Mouse (Mus musculus) embryonic facial prominence, embryonic 13.5 days (tissue): ENCODE data around the gene Arhgef15. TPM values are rescaled to one million over a fixed set of nuclear protein-coding genes. Genes with fewer than 3 reads are reported as not detected.

Experiments
- ATAC-seq: fragments of 200-750 bp; cut with Nextera tagmentation; 2 replicates; pipeline ENCODE4 v1.8.0; 2017; ENCODE audit warnings: low read depth; ENCODE audit not compliant: insufficient number of reproducible peaks, insufficient read depth, low FRiP score, low TSS enrichment
- H3K27ac ChIP-seq: fragments of 300-500 bp; sonication (generic); 2 replicates; pipeline ENCODE4 v1.5.1; 2015; ENCODE audit warnings: moderate library complexity, mild to moderate bottlenecking, inconsistent platforms
- H3K27me3 ChIP-seq: fragments of 300-500 bp; sonication (generic); 2 replicates; pipeline ENCODE4 v1.6.1; 2015; ENCODE audit warnings: mild to moderate bottlenecking, inconsistent platforms
- H3K36me3 ChIP-seq: fragments of 300-500 bp; sonication (generic); 2 replicates; pipeline ENCODE4 v1.6.1; 2015; ENCODE audit warnings: mild to moderate bottlenecking, inconsistent platforms
- H3K4me1 ChIP-seq: fragments of 300-500 bp; sonication (generic); 2 replicates; pipeline ENCODE4 v1.6.1; 2015; ENCODE audit warnings: inconsistent platforms
- H3K4me2 ChIP-seq: fragments of 300-500 bp; sonication (generic); 2 replicates; pipeline ENCODE4 v1.6.1; 2015; ENCODE audit warnings: moderate library complexity, mild to moderate bottlenecking, inconsistent platforms
- H3K4me3 ChIP-seq: fragments of 300-500 bp; sonication (generic); 2 replicates; pipeline ENCODE4 v1.5.1; 2015; ENCODE audit warnings: mild to moderate bottlenecking, inconsistent platforms
- H3K9ac ChIP-seq: fragments of 300-500 bp; sonication (generic); 2 replicates; pipeline ENCODE4 v1.6.1; 2015; ENCODE audit warnings: mild to moderate bottlenecking, inconsistent platforms
- H3K9me3 ChIP-seq: fragments of 300-500 bp; sonication (generic); 2 replicates; pipeline ENCODE4 v1.6.1; 2016; ENCODE audit warnings: inconsistent platforms
- WGBS: fragments of 180-500 bp; shearing (Covaris S2); methylation state at CpG from one replicate; pipeline ENCODE4 v1.1.7; 2015; ENCODE audit warnings: mixed read lengths; 5-methylcytosine and 5-hydroxymethylcytosine counted together
- microRNA-seq: library from miRNA; unstranded; fragments of <30 nt; microRNA quantifications from one replicate; pipeline ENCODE4, GENCODE M21; 2016
- polyA plus RNA-seq: library from polyadenylated mRNA; unstranded; fragments of >200 nt; fragmentation: Nextera tagmentation; extraction: Ambion mirVana; gene quantifications from 2 replicates; pipeline ENCODE4 v1.2.1, GENCODE M21; 2015

Gene Arhgef15
- polyA plus RNA-seq, 1 experiment from 2014 or later = 6.7 TPM

DNA sequence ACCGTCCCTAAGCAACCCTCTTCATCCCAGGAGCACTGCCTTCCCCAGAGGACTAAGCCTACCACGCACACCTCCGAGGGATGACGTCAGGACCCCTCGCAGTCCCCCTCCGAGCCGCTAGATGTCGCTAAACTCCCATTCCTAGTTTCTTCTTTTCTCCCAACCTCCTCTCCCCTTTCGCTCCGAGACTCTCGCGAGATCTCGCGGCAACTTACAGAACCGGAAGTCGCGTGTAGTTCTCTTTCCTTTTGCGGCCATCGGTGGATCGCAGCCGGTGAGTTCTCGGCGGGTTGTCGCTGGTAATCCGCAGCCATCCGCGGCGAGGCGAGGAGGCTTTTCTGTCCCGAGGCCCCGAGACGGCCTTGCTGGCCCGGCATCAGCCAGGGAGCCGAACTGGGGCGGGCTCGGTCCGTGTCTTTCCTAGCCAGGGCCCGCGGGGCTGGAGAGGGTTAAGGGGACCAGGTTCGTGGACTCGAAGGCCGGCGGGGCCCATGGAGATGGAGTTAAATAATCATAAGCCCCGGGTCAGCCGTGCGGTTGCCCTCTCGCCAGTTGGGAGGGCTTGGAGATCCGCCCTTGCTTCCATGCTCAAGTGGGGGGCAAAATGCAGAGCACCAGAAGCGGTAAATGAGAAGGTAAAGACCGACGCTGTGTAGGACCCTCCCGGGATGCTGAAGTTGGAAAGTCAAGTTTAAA, 55.8 kb downstream of the Arhgef15 start, which contains the start of gene Rpl26:
Rpl26 (plus strand) TSS at position 233 of the 696 bp plus-strand sequence.
- Histone ChIP-seq H3K4me2 (peak within 1 kb of the TSS; percentile 74), H3K4me1 (peaks cover 11% of the 10 kb centered on the region), H3K4me3 (peak within 1 kb of the TSS; percentile 97), H3K27me3 (peaks cover 7% of the 10 kb centered on the region), H3K27ac (peak within 1 kb of the TSS; percentile 94), H3K36me3 (peaks cover 38% of the 10 kb centered on the region), H3K9ac (peak within 1 kb of the TSS; percentile 100), H3K9me3 (no peaks in the 10 kb centered on the region)
- ATAC-seq = peak; percentile 75
- WGBS = under 1% methylated on average over 52 of the region's 52 CpGs

DNA sequence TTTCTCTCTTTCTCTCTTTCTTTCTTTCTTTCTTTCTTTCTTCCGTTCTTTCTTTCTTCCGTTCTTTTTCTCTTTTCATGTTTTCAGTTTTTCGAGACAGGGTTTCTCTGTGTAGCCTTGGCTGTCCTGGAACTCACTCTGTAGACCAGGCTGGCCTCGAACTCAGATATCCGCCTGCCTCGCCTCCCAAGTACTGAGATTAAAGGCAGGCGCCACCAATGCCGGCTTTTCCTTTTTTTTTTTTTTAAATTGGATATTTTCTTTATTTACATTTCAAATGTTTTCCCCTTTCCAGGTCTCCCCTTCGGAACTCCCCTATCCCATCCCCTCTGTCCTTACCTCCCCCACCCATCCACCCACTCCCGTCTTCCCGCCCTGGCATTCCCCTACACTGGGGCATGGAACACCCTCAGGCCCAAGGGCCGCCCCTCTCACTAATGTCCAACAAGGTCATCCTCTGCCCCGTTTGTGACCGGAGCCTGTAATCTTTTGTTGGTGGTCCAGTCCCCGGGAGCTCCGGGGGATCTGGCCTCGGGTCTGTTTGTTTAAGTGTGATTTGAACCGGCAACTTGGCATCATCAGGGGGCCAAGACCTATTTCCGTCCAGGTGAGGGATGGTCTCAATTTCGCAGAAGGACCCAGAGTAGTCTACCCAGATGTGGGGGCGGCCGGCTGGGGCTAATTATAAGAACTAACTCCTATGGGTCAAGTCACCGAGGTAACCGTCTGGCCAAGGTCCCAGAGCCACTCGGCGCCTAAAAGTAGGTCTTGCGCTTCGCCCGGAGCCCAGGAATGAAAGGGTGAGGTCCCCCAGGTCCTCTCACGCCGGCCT, 56.5 kb downstream of the Arhgef15 start:
- Histone ChIP-seq H3K27me3 (peaks cover 7% of the 10 kb centered on the region), H3K36me3 (peaks cover 30% of the 10 kb centered on the region), H3K9ac (peak overlapping the region; percentile 100), H3K4me1 (peaks cover 11% of the 10 kb centered on the region), H3K4me2 (peak overlapping the region; percentile 74), H3K27ac (no peak overlapping the region), H3K9me3 (no peaks in the 10 kb centered on the region), H3K4me3 (peak overlapping the region; percentile 97)
- ATAC-seq = peak; percentile 17; the same call in 1 of the 2 replicates
- WGBS = 21% methylated on average over 31 of the region's 31 CpGs

- H3K9ac ChIP-seq = no peak overlapping the region
- no peak overlapping the region for H3K27ac ChIP-seq
- H3K27me3 ChIP-seq = peaks cover 7% of the 10 kb centered on the region
- H3K4me1 ChIP-seq = peaks cover 11% of the 10 kb centered on the region
- ATAC-seq = no peak
- no peak overlapping the region for H3K4me2 ChIP-seq
- H3K4me3 ChIP-seq = no peak overlapping the region
- 82% methylated on average over 8 of the region's 8 CpGs for WGBS
- peaks cover 21% of the 10 kb centered on the region for H3K36me3 ChIP-seq
- H3K9me3 ChIP-seq = no peaks in the 10 kb centered on the region
Measured at GRCm38 (mm10) chr11:68899815-68900214, 57.5 kb downstream of the Arhgef15 start.

- H3K4me2 ChIP-seq = no peak overlapping the region
- H3K36me3 ChIP-seq = peaks cover 11% of the 10 kb centered on the region
- H3K4me1 ChIP-seq = peaks cover 11% of the 10 kb centered on the region
- WGBS = 90% methylated on average over 6 of the region's 6 CpGs
- no peak for ATAC-seq
- H3K9me3 ChIP-seq = no peaks in the 10 kb centered on the region
- no peak overlapping the region for H3K4me3 ChIP-seq
- H3K27ac ChIP-seq = no peak overlapping the region
- H3K27me3 ChIP-seq = peaks cover 7% of the 10 kb centered on the region
- H3K9ac ChIP-seq = no peak overlapping the region
Measured at GRCm38 (mm10) chr11:68898790-68899189, 58.5 kb downstream of the Arhgef15 start.

- peaks cover 1% of the 10 kb centered on the region for H3K36me3 ChIP-seq
- H3K9me3 ChIP-seq = no peaks in the 10 kb centered on the region
- peaks cover 9% of the 10 kb centered on the region for H3K4me1 ChIP-seq
- H3K4me2 ChIP-seq = no peak overlapping the region
- no peak overlapping the region for H3K27ac ChIP-seq
- peaks cover 7% of the 10 kb centered on the region for H3K27me3 ChIP-seq
- H3K4me3 ChIP-seq = no peak overlapping the region
- 72% methylated on average over 6 of the region's 6 CpGs for WGBS
- no peak for ATAC-seq
- H3K9ac ChIP-seq = no peak overlapping the region
Measured at GRCm38 (mm10) chr11:68897838-68898237, 59.4 kb downstream of the Arhgef15 start.

GRCm38 (mm10) chr11:68897120-68897519, 60.2 kb downstream of the Arhgef15 start:
- Histone ChIP-seq H3K9ac (no peak overlapping the region), H3K4me3 (no peak overlapping the region), H3K27me3 (peaks cover 7% of the 10 kb centered on the region), H3K27ac (no peak overlapping the region), H3K36me3 (no peaks in the 10 kb centered on the region), H3K4me2 (no peak overlapping the region), H3K9me3 (no peaks in the 10 kb centered on the region), H3K4me1 (peaks cover 4% of the 10 kb centered on the region)
- ATAC-seq = no peak
- 47% methylated on average over 4 of the region's 4 CpGs for WGBS

DNA sequence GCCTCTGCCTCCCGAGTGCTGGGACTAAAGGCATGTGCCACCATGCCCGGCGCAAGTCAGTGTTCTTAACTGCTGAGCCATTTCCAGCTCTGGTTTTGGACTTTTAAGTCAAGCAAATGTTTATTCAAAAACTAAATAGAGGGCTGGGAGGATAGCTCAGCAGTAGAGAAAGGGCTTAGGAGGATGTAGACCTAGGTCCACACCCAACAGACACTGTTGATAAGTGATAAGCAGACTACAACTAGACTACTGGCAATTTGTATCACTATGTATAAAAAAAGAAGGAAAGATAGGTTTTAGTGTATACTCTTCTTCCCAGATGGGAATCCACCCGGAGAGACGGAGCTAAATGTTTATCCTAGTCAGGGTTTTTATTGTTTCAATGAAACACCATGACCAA, 61.0 kb downstream of the Arhgef15 start:
- ATAC-seq = no peak
- Histone ChIP-seq H3K4me1 (peaks cover 4% of the 10 kb centered on the region), H3K27me3 (peaks cover 7% of the 10 kb centered on the region), H3K36me3 (no peaks in the 10 kb centered on the region), H3K9ac (no peak overlapping the region), H3K9me3 (no peaks in the 10 kb centered on the region), H3K4me3 (no peak overlapping the region), H3K27ac (no peak overlapping the region), H3K4me2 (no peak overlapping the region)
- 94% methylated on average over 5 of the region's 5 CpGs for WGBS

GRCm38 (mm10) chr11:68893911-68894464, 63.3 kb downstream of the Arhgef15 start:
- Histone ChIP-seq H3K9ac (no peak overlapping the region), H3K36me3 (no peaks in the 10 kb centered on the region), H3K4me2 (no peak overlapping the region), H3K9me3 (no peaks in the 10 kb centered on the region), H3K4me3 (no peak overlapping the region), H3K27me3 (no peaks in the 10 kb centered on the region), H3K27ac (no peak overlapping the region), H3K4me1 (no peaks in the 10 kb centered on the region)
- 55% methylated on average over 12 of the region's 12 CpGs for WGBS
- no peak for ATAC-seq

Small RNA genes lying within 50 kb of the gene (microRNA-seq; reads per million reads assigned to microRNA genes)
- 3.7 reads per million, percentile 15 among the genes with 10 or more reads in this experiment for gene Mir3062

Other genes with a start within 250 kb of the Arhgef15 start
- 90.9 and 97.2 TPM in 2 replicates for gene Ndel1, start 85.6 kb downstream of the Arhgef15 start, polyA plus RNA-seq
- 0.26 and 0.30 TPM in 2 replicates for gene Rnf222, start 68.9 kb downstream of the Arhgef15 start, polyA plus RNA-seq
- 1,181 and 1,252 TPM in 2 replicates for gene Rpl26, start 55.9 kb downstream of the Arhgef15 start, polyA plus RNA-seq
- not detected in 2 replicates for gene Odf4, start 30.4 kb downstream of the Arhgef15 start, polyA plus RNA-seq
- gene Slc25a35, start 10.7 kb upstream of the Arhgef15 start, polyA plus RNA-seq = 4.7 and 4.9 TPM in 2 replicates
- gene Rangrf, start 17.7 kb upstream of the Arhgef15 start, polyA plus RNA-seq = 50.1 and 59.3 TPM in 2 replicates
- 42.7 and 44.4 TPM in 2 replicates for gene Pfas, start 51.0 kb upstream of the Arhgef15 start, polyA plus RNA-seq
- 53.5 and 55.8 TPM in 2 replicates for gene Ctc1, start 58.4 kb upstream of the Arhgef15 start, polyA plus RNA-seq
- 152 and 153 TPM in 2 replicates for gene Aurkb, start 88.2 kb upstream of the Arhgef15 start, polyA plus RNA-seq
- gene Borcs6, start 102.2 kb upstream of the Arhgef15 start, polyA plus RNA-seq = 8.9 and 10.3 TPM in 2 replicates
- gene Tmem107, start 113.3 kb upstream of the Arhgef15 start, polyA plus RNA-seq = 47.2 and 48.2 TPM in 2 replicates
- 91.5 and 101 TPM in 2 replicates for gene Vamp2, start 131.0 kb upstream of the Arhgef15 start, polyA plus RNA-seq
- gene Per1, start 137.7 kb upstream of the Arhgef15 start, polyA plus RNA-seq = 11.1 and 11.5 TPM in 2 replicates
- gene Hes7, start 162.9 kb upstream of the Arhgef15 start, polyA plus RNA-seq = 0.44 and 0.47 TPM in 2 replicates
- gene 9130213A22Rik, start 165.1 kb upstream of the Arhgef15 start, polyA plus RNA-seq = 0.13 and 0.17 TPM in 2 replicates
- 1.1 TPM in 2 replicates for gene Aloxe3, start 168.4 kb upstream of the Arhgef15 start, polyA plus RNA-seq
- 0.21 TPM in 1 of 2 replicates, not detected in the other for gene Alox12b, start 199.5 kb upstream of the Arhgef15 start, polyA plus RNA-seq
- 0.23 and 0.52 TPM in 2 replicates for gene Alox8, start 240.4 kb upstream of the Arhgef15 start, polyA plus RNA-seq